ENCODE assay signal across 15 mouse cellular contexts in the genomic region with DNA sequence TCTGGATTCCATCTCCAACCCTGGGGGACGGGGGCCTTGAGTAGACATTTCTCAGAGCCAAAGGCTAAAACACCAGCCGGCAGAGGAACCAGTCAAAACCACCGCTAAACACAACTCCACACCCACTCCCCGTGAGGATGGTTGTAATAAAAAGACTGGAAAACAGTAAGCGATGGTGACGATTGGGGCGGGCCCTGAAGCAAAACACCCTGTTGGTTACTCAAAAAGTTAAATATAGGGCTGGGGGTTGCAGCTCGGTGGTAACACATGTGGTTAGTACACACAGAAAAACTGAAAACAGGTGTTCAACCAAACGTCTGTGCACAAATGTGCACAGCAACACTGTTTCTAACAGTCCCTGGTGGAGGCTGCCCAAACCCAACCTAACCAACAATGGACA. TPM values are rescaled to one million over a fixed set of nuclear protein-coding genes. Genes with fewer than 3 reads are reported as not detected.
DNase-seq lines count a peak whose midpoint lies in the region; ATAC-seq and TF ChIP-seq lines count a peak whose summit lies in the region.
"Had no signal": no experiment of that assay in that cellular context is flagged by ENCODE, and none has a peak within 500 bp of the region (broad histone marks: within the 10 kb centered on the region; RNA-seq: fewer than 3 reads in every experiment).

No protein-coding gene starts in this region.

- H3K4me3 ChIP-seq in heart, embryonic 16.5 days (ENCODE audit: low read length) = no peak overlapping the region
- peak overlapping the region; percentile 13 for H3K4me3 ChIP-seq in thymus, adult 2 months (ENCODE audit: control insufficient read depth, insufficient read depth, low read length)
- H3K4me3 ChIP-seq in hindbrain, embryonic 12.5 days = no peak overlapping the region
- H3K4me3 ChIP-seq: midbrain, embryonic 13.5 days had no signal

- 0 out of 2 replicates have a peak, but pooled peaks have one; percentile 45 for TF ChIP-seq POLR2A in thymus, adult 2 months (IDR thresholded peaks at IDR 0.05; ENCODE audit: control insufficient read depth, extremely low read depth, insufficient read depth, low read length, poor library complexity)

- no peak for DNase-seq in heart, postnatal 4 days
- DNase-seq in CD4-positive, CD25-positive, alpha-beta regulatory T cell, adult 2 months (ENCODE audit: low read depth, low spot score) = peak; percentile 41
- DNase-seq in induced T-regulatory cell, adult 2 months (ENCODE audit: low read depth) = peak; percentile 50
- DNase-seq in thymus, adult 2 months = peak; percentile 79
- no peak for DNase-seq in testis, postnatal 14 days (ENCODE audit: low spot score)
- no peak for DNase-seq in heart, postnatal 25 days (ENCODE audit: low spot score)
- DNase-seq: adrenal gland, postnatal 14 days; gastrocnemius, postnatal 10 days; heart, postnatal 10 days; kidney, adult 11 months; layer of hippocampus, adult 9-11 months; left cerebral cortex, postnatal 4 days had no signal

- H3K4me1 ChIP-seq in heart, embryonic 16.5 days (ENCODE audit: control insufficient read depth, insufficient read depth, low read length) = peaks cover 27% of the 10 kb centered on the region
- H3K4me1 ChIP-seq in thymus, adult 2 months (replicated peaks; ENCODE audit: control insufficient read depth, insufficient read depth, low read length) = peaks cover 71% of the 10 kb centered on the region
- H3K4me1 ChIP-seq in hindbrain, embryonic 12.5 days = peaks cover 35% of the 10 kb centered on the region

- 0 out of 2 replicates have a peak overlapping the region, but pooled peaks have one; percentile 33 for H3K27ac ChIP-seq in heart, embryonic 16.5 days (ENCODE audit: low read length)
- peak overlapping the region; percentile 98 for H3K27ac ChIP-seq in thymus, adult 2 months (ENCODE audit: control insufficient read depth, insufficient read depth, low read length)
- no peak overlapping the region for H3K27ac ChIP-seq in hindbrain, embryonic 12.5 days
- H3K27ac ChIP-seq: midbrain, embryonic 13.5 days had no signal

- intact Hi-C loops in heart, postnatal 25 days (cut with DNase I) = no loop called here

- no peaks in the 10 kb centered on the region for H3K9me3 ChIP-seq in heart, embryonic 16.5 days (replicated peaks; ENCODE audit: control insufficient read depth, low read length)
- no peaks in the 10 kb centered on the region; the same call in 1 of the 2 replicates for H3K9me3 ChIP-seq in hindbrain, embryonic 12.5 days (replicated peaks)
- H3K9me3 ChIP-seq: midbrain, embryonic 13.5 days had no signal

- no peaks in the 10 kb centered on the region for H3K36me3 ChIP-seq in heart, embryonic 16.5 days (ENCODE audit: control insufficient read depth, insufficient read depth)
- no peaks in the 10 kb centered on the region for H3K36me3 ChIP-seq in thymus, adult 2 months (ENCODE audit: control insufficient read depth, insufficient read depth, low read length)
- H3K36me3 ChIP-seq in hindbrain, embryonic 12.5 days = 0 out of 2 replicates have a peak, but pooled peaks cover 3% of the 10 kb centered on the region

- TF ChIP-seq CTCF in thymus, adult 2 months (IDR thresholded peaks at IDR 0.05; ENCODE audit: borderline replicate concordance, control insufficient read depth, extremely low read depth, insufficient read depth, low read length, poor library complexity) = no peak

- 73% methylated on average over 9 of the region's 9 CpGs for WGBS in heart, embryonic 16.5 days
- 12% methylated on average over 9 of the region's 9 CpGs for WGBS in thymus, adult 2 months
- 74% methylated on average over 9 of the region's 9 CpGs for WGBS in hindbrain, embryonic 12.5 days

- H3K9ac ChIP-seq in heart, embryonic 16.5 days (ENCODE audit: low read length) = no peak overlapping the region
- H3K9ac ChIP-seq in hindbrain, embryonic 12.5 days = no peak overlapping the region
- H3K9ac ChIP-seq: midbrain, embryonic 13.5 days had no signal

- H3K27me3 ChIP-seq in heart, embryonic 16.5 days (ENCODE audit: control insufficient read depth, insufficient read depth, low read length) = no peaks in the 10 kb centered on the region
- H3K27me3 ChIP-seq in thymus, adult 2 months (ENCODE audit: control insufficient read depth, insufficient read depth, low read length) = no peaks in the 10 kb centered on the region
- H3K27me3 ChIP-seq in hindbrain, embryonic 12.5 days = no peaks in the 10 kb centered on the region
- H3K27me3 ChIP-seq: midbrain, embryonic 13.5 days had no signal

- 0 out of 2 replicates have a peak, but pooled peaks have one; percentile 16 for ATAC-seq in heart, embryonic 16.5 days (replicated peaks; ENCODE audit: extremely low read depth, insufficient read depth, low FRiP score)
- no peak for ATAC-seq in hindbrain, embryonic 12.5 days (ENCODE audit: low FRiP score)
- ATAC-seq: midbrain, embryonic 13.5 days had no signal

- no peak overlapping the region for H3K4me2 ChIP-seq in heart, embryonic 16.5 days (ENCODE audit: low read depth, low read length)
- no peak overlapping the region for H3K4me2 ChIP-seq in hindbrain, embryonic 12.5 days (replicated peaks)
- H3K4me2 ChIP-seq: midbrain, embryonic 13.5 days had no signal

RNA-seq across cellular contexts. Expression of gene Phf2, which starts 7.4 kb away (rescaled TPM):
- 4.4 TPM in 2 replicates for polyA plus RNA-seq in heart, embryonic 16.5 days (2015; fragmentation: Nextera tagmentation; extraction: Ambion mirVana)
- 10 to 100 TPM; 29.4 to 32.5 TPM for total RNA-seq in heart, postnatal 4 days (2021)
- 74.4 and 102 TPM in 2 replicates for polyA plus RNA-seq in thymus, adult 2 months (2012; rRNA removed)
- polyA plus RNA-seq in hindbrain, embryonic 12.5 days (2016; fragmentation: Nextera tagmentation; extraction: Ambion mirVana) = 10.7 and 11.3 TPM in 2 replicates
- total RNA-seq in heart, postnatal 25 days (2021) = 10 to 100 TPM; 25.4 to 29.0 TPM

Comparison
In these comparisons a context has a peak if more than half of its experiments do, and no peak if none do; other contexts are left out.
1. DNase-seq: peak in CD4-positive, CD25-positive, alpha-beta regulatory T cell, adult 2 months (single experiment), induced T-regulatory cell, adult 2 months (single experiment) and thymus, adult 2 months (single experiment); none in heart, postnatal 4 days (single experiment), testis, postnatal 14 days (single experiment) and heart, postnatal 25 days (single experiment).